ENCODE assay signal across 8 mouse cellular contexts in the genomic region with DNA sequence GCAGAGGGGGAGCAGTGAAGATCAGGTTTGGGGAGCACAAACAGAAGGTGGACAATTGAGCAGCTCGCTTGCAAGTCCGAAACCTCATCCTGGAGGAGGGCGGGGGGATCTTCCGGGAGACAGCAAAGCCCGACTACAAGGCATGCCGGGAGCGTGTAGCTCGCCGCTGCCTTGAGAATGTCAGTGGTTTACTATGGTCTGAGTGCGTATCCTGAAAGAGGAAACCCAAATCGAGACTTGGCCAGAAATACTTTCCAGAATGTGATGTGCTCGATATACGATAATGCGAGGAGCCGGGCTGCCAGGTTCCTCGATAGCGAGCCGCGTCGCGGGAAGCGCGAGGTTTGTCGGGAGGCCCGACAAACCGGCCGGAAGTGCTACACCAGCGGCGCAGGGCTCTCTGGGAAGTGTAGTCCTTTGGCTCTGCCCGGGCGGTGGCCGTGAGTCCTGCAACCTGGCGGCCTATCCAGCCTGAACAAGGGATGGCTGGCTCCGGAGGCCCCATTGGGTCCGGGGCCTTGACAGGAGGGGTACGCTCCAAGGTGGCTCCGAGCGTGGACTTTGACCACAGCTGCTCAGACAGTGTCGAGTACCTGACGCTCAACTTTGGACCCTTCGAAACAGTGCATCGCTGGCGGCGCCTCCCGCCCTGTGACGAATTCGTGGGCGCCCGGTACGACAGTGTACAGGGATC. TPM values are rescaled to one million over a fixed set of nuclear protein-coding genes. Genes with fewer than 3 reads are reported as not detected.
DNase-seq lines count a peak whose midpoint lies in the region; ATAC-seq lines count a peak whose summit lies in the region.

A gene (plus strand): TSS at position 143 of the 694 bp plus-strand sequence.

- no peaks in the 10 kb centered on the region for H3K9me3 ChIP-seq in intestine, embryonic 14.5 days (ENCODE audit: control insufficient read depth, low read length)

- ATAC-seq in intestine, embryonic 14.5 days (replicated peaks; ENCODE audit: low FRiP score, low TSS enrichment, low read depth): peak; percentile 96

- peaks cover 26% of the 10 kb centered on the region for H3K36me3 ChIP-seq in intestine, embryonic 14.5 days (ENCODE audit: control insufficient read depth, insufficient read depth, low read length)

- no peaks in the 10 kb centered on the region for H3K27me3 ChIP-seq in intestine, embryonic 14.5 days (replicated peaks; ENCODE audit: control insufficient read depth, insufficient read depth, low read length)

- H3K4me2 ChIP-seq in intestine, embryonic 14.5 days (ENCODE audit: low read length): peak within 1 kb of the TSS; percentile 88

- H3K27ac ChIP-seq in intestine, embryonic 14.5 days (ENCODE audit: low read depth): peak within 1 kb of the TSS; percentile 91

- under 1% methylated on average over 50 of the region's 50 CpGs for WGBS in intestine, embryonic 14.5 days

- intact Hi-C loops in left cerebral cortex, postnatal 14 days (cut with DNase I): no loop called here

- H3K4me1 ChIP-seq in intestine, embryonic 14.5 days (replicated peaks; ENCODE audit: control insufficient read depth, insufficient read depth, low read length): peaks cover 12% of the 10 kb centered on the region

- H3K4me3 ChIP-seq in intestine, embryonic 14.5 days (ENCODE audit: low read depth, low read length): peak within 1 kb of the TSS; percentile 69

- peak within 1 kb of the TSS; percentile 68 for H3K9ac ChIP-seq in intestine, embryonic 14.5 days (ENCODE audit: low read length)

- peak; percentile 91 to 97 for DNase-seq in adrenal gland, adult (ENCODE audit: inconsistent age in 2 of 2, low spot score in 1 of 2)
- peak; percentile 96 for DNase-seq in embryo, embryonic 10.5 days (ENCODE audit: low spot score)
- DNase-seq in gastrocnemius, postnatal 25 days: peak; percentile 85
- peak; percentile 96 for DNase-seq in intestine, embryonic 14.5 days (ENCODE audit: low spot score)
- peak; percentile 87 to 90 for DNase-seq in left cerebral cortex, postnatal 14 days (ENCODE audit: low spot score in 2 of 2)
- peak; percentile 90 for DNase-seq in mesoderm, embryonic 11.5 days (ENCODE audit: low read depth, low spot score)
- peak; percentile 87 to 88 for DNase-seq in right cerebral cortex, postnatal 36 days (ENCODE audit: low spot score in 2 of 2)
- DNase-seq in yolk sac, embryonic 10.5 days (ENCODE audit: low spot score): peak; percentile 95

RNA-seq across cellular contexts. Expression of the gene that starts here (rescaled TPM):
- total RNA-seq in gastrocnemius, postnatal 25 days (2021): 10 to 100 TPM; 19.2 to 23.6 TPM
- polyA plus RNA-seq in intestine, embryonic 14.5 days (2014; fragmentation: Nextera tagmentation; extraction: Ambion mirVana): 71.0 and 80.9 TPM in 2 replicates
- total RNA-seq in left cerebral cortex, postnatal 14 days (2021): 100 to 1,000 TPM; 163 to 176 TPM

Comparison
In these comparisons a context has a peak if more than half of its experiments do, and no peak if none do; other contexts are left out.
1. Peak in every context shown above with its lines: DNase-seq, ATAC-seq, H3K4me3 ChIP-seq and H3K27ac ChIP-seq.
2. RNA of the gene that starts here (total RNA-seq): 163 to 176 TPM in left cerebral cortex, postnatal 14 days; 19.2 to 23.6 TPM in gastrocnemius, postnatal 25 days; every median in the first group is over 4 times any median in the second.